In the genomic region with DNA sequence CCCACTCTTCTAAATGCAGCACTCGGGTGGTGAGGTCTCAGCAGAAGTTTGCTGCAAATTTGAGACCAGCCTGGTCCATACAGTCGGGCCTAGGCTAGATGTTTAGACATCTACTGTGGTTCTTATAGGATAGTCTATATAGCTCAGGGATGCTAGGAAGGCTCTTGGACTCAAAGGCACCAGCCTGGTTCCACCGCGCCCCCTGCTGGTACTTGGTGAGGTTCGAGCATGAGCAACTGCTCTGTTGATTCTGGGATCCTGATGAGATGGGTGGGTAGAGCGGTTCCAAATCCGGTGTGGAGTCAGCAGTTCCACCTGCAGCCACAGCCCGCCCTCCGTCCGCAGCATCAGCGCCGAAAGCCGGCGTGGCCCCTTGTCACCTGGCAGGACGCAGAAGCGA, we compare ENCODE assay signal across 9 mouse cellular contexts. TPM values are rescaled to one million over a fixed set of nuclear protein-coding genes. Genes with fewer than 3 reads are reported as not detected.
DNase-seq lines count a peak whose midpoint lies in the region; ATAC-seq and TF ChIP-seq lines count a peak whose summit lies in the region.
"Had no signal": no experiment of that assay in that cellular context is flagged by ENCODE, and none has a peak within 500 bp of the region (broad histone marks: within the 10 kb centered on the region; RNA-seq: fewer than 3 reads in every experiment).

No protein-coding gene starts in this region.

- DNase-seq in liver, result peak; percentile 79
- peak; percentile 45 for DNase-seq in c-Kit-positive CD71-positive TER-119-positive erythroid progenitor cells, embryonic 14.5 days (ENCODE audit: low spot score)
- peak; percentile 49 to 94 for DNase-seq in frontal cortex, adult 2 months (ENCODE audit: extremely low spot score in 1 of 2, low spot score in 1 of 2)
- DNase-seq in kidney, adult 8-10 months, result peak; percentile 51 to 87
- DNase-seq in limb, embryonic 11.5 days (ENCODE audit: low spot score), result peak; percentile 78

- H3K4me3 ChIP-seq in liver, embryonic 12.5 days, result no peak overlapping the region
- H3K4me3 ChIP-seq in limb, embryonic 11.5 days (ENCODE audit: low read depth, low read length), result no peak overlapping the region
- H3K4me3 ChIP-seq in neural tube, embryonic 15.5 days (replicated peaks), result no peak overlapping the region
- no peak overlapping the region; the same call in 1 of the 2 replicates for H3K4me3 ChIP-seq in testis, adult 2 months (ENCODE audit: control insufficient read depth, low read depth, low read length)
- H3K4me3 ChIP-seq: erythroblast, embryonic 14.5 days had no signal

- H3K9ac ChIP-seq in liver, embryonic 12.5 days, result no peak overlapping the region
- no peak overlapping the region for H3K9ac ChIP-seq in limb, embryonic 11.5 days (ENCODE audit: low read length)
- no peak overlapping the region for H3K9ac ChIP-seq in neural tube, embryonic 15.5 days (replicated peaks)

- H3K27me3 ChIP-seq in liver, embryonic 12.5 days (replicated peaks), result 0 out of 2 replicates have a peak, but pooled peaks cover 7% of the 10 kb centered on the region
- H3K27me3 ChIP-seq in limb, embryonic 11.5 days (ENCODE audit: control insufficient read depth, insufficient read depth, low read length), result no peaks in the 10 kb centered on the region
- H3K27me3 ChIP-seq in neural tube, embryonic 15.5 days (replicated peaks), result no peaks in the 10 kb centered on the region
- H3K27me3 ChIP-seq in testis, adult 2 months (ENCODE audit: control insufficient read depth, insufficient read depth, low read length), result no peaks in the 10 kb centered on the region

- 20% methylated on average over 16 of the region's 16 CpGs for WGBS in liver, embryonic 12.5 days (ENCODE audit: insufficient replicate concordance)
- 22% methylated on average over 16 of the region's 16 CpGs for WGBS in limb, embryonic 11.5 days
- 36% methylated on average over 16 of the region's 16 CpGs for WGBS in neural tube, embryonic 15.5 days

- H3K4me2 ChIP-seq in liver, embryonic 12.5 days, result no peak overlapping the region
- no peak overlapping the region for H3K4me2 ChIP-seq in limb, embryonic 11.5 days (ENCODE audit: low read depth, severe bottlenecking)
- H3K4me2 ChIP-seq in neural tube, embryonic 15.5 days, result peak overlapping the region; percentile 12; the same call in 1 of the 2 replicates

- no peak overlapping the region for H3K27ac ChIP-seq in liver, embryonic 12.5 days
- H3K27ac ChIP-seq in limb, embryonic 11.5 days (replicated peaks; ENCODE audit: low read depth, low read length), result no peak overlapping the region
- H3K27ac ChIP-seq in neural tube, embryonic 15.5 days (replicated peaks), result no peak overlapping the region
- H3K27ac ChIP-seq in testis, adult 2 months (ENCODE audit: control insufficient read depth, insufficient read depth, low read depth, low read length), result no peak overlapping the region

- H3K36me3 ChIP-seq in liver, embryonic 12.5 days, result no peaks in the 10 kb centered on the region
- H3K36me3 ChIP-seq in limb, embryonic 11.5 days (ENCODE audit: control insufficient read depth, insufficient read depth, low read length), result no peaks in the 10 kb centered on the region
- H3K36me3 ChIP-seq in neural tube, embryonic 15.5 days, result no peaks in the 10 kb centered on the region
- no peaks in the 10 kb centered on the region for H3K36me3 ChIP-seq in testis, adult 2 months (ENCODE audit: control insufficient read depth, insufficient read depth, low read length)

- no peak for TF ChIP-seq POLR2A in testis, adult 2 months (IDR thresholded peaks at IDR 0.05; ENCODE audit: control insufficient read depth, low read depth, low read length)

- no peak for ATAC-seq in liver, embryonic 12.5 days
- no peak for ATAC-seq in limb, embryonic 11.5 days (ENCODE audit: insufficient number of reproducible peaks, low FRiP score, low TSS enrichment, low read depth)
- no peak for ATAC-seq in neural tube, embryonic 15.5 days (ENCODE audit: low FRiP score)

- no peaks in the 10 kb centered on the region for H3K9me3 ChIP-seq in liver, embryonic 12.5 days (replicated peaks)
- no peaks in the 10 kb centered on the region for H3K9me3 ChIP-seq in limb, embryonic 11.5 days (ENCODE audit: control insufficient read depth, low read length)
- no peaks in the 10 kb centered on the region for H3K9me3 ChIP-seq in neural tube, embryonic 15.5 days (replicated peaks)

- TF ChIP-seq CTCF in testis, adult 2 months (IDR thresholded peaks at IDR 0.05; ENCODE audit: control insufficient read depth, insufficient read depth, insufficient replicate concordance, low read depth, low read length), result peak; percentile 77; the same call in 1 of the 2 replicates

- peaks cover 15% of the 10 kb centered on the region for H3K4me1 ChIP-seq in liver, embryonic 12.5 days
- no peaks in the 10 kb centered on the region for H3K4me1 ChIP-seq in limb, embryonic 11.5 days (ENCODE audit: control insufficient read depth, insufficient read depth, low read length)
- H3K4me1 ChIP-seq in neural tube, embryonic 15.5 days, result peaks cover 14% of the 10 kb centered on the region
- peaks cover 14% of the 10 kb centered on the region for H3K4me1 ChIP-seq in testis, adult 2 months (ENCODE audit: control insufficient read depth, insufficient read depth, low read length)

RNA-seq across cellular contexts. Expression of a gene that starts 4.2 kb away (rescaled TPM):
- polyA plus RNA-seq in liver, embryonic 12.5 days (2016; fragmentation: Nextera tagmentation; extraction: Ambion mirVana), result 5.2 and 5.4 TPM in 2 replicates
- polyA plus RNA-seq in frontal cortex, adult 2 months (2012; rRNA removed), result 36.3 and 42.6 TPM in 2 replicates
- polyA plus RNA-seq in limb, embryonic 11.5 days (2014; fragmentation: Nextera tagmentation; extraction: Ambion mirVana), result 2.7 and 4.1 TPM in 2 replicates
- 8.0 and 8.1 TPM in 2 replicates for polyA plus RNA-seq in neural tube, embryonic 15.5 days (2015; fragmentation: Nextera tagmentation; extraction: Ambion mirVana)
- polyA plus RNA-seq in testis, adult 2 months (2012; rRNA removed), result 7.8 and 8.0 TPM in 2 replicates

RNA-seq across cellular contexts. Expression of a gene that starts 14.2 kb away (rescaled TPM):
- polyA plus RNA-seq in liver, embryonic 12.5 days (2016; fragmentation: Nextera tagmentation; extraction: Ambion mirVana), result 7.0 and 7.7 TPM in 2 replicates
- 3.3 and 4.1 TPM in 2 replicates for polyA plus RNA-seq in frontal cortex, adult 2 months (2012; rRNA removed)
- 14.0 and 14.5 TPM in 2 replicates for polyA plus RNA-seq in limb, embryonic 11.5 days (2014; fragmentation: Nextera tagmentation; extraction: Ambion mirVana)
- 8.5 and 9.0 TPM in 2 replicates for polyA plus RNA-seq in neural tube, embryonic 15.5 days (2015; fragmentation: Nextera tagmentation; extraction: Ambion mirVana)
- 0.64 TPM in 2 replicates for polyA plus RNA-seq in testis, adult 2 months (2012; rRNA removed)

RNA-seq across cellular contexts. Expression of a gene that starts 34.3 kb away (rescaled TPM):
- polyA plus RNA-seq in liver, embryonic 12.5 days (2016; fragmentation: Nextera tagmentation; extraction: Ambion mirVana), result not detected in 2 replicates
- polyA plus RNA-seq in frontal cortex, adult 2 months (2012; rRNA removed), result 12.2 and 15.1 TPM in 2 replicates
- 0.09 TPM in 1 of 2 replicates, not detected in the other for polyA plus RNA-seq in limb, embryonic 11.5 days (2014; fragmentation: Nextera tagmentation; extraction: Ambion mirVana)
- polyA plus RNA-seq in neural tube, embryonic 15.5 days (2015; fragmentation: Nextera tagmentation; extraction: Ambion mirVana), result 0.09 TPM in 1 of 2 replicates, not detected in the other
- 0.77 and 1.1 TPM in 2 replicates for polyA plus RNA-seq in testis, adult 2 months (2012; rRNA removed)
- polyA plus RNA-seq: erythroblast, embryonic 14.5 days had no signal

RNA-seq across cellular contexts. Expression of a gene that starts 41.5 kb away (rescaled TPM):
- polyA plus RNA-seq in liver, embryonic 12.5 days (2016; fragmentation: Nextera tagmentation; extraction: Ambion mirVana), result 4.3 and 4.4 TPM in 2 replicates
- 11.7 and 12.7 TPM in 2 replicates for polyA plus RNA-seq in frontal cortex, adult 2 months (2012; rRNA removed)
- 15.5 TPM in 2 replicates for polyA plus RNA-seq in limb, embryonic 11.5 days (2014; fragmentation: Nextera tagmentation; extraction: Ambion mirVana)
- polyA plus RNA-seq in neural tube, embryonic 15.5 days (2015; fragmentation: Nextera tagmentation; extraction: Ambion mirVana), result 17.9 and 21.5 TPM in 2 replicates
- 1.1 and 1.3 TPM in 2 replicates for polyA plus RNA-seq in testis, adult 2 months (2012; rRNA removed)

RNA-seq across cellular contexts. Expression of a gene that starts 60.0 kb away (rescaled TPM):
- 1.8 and 2.8 TPM in 2 replicates for polyA plus RNA-seq in liver, embryonic 12.5 days (2016; fragmentation: Nextera tagmentation; extraction: Ambion mirVana)
- 5.7 TPM in 2 replicates for polyA plus RNA-seq in frontal cortex, adult 2 months (2012; rRNA removed)
- polyA plus RNA-seq in limb, embryonic 11.5 days (2014; fragmentation: Nextera tagmentation; extraction: Ambion mirVana), result 8.4 and 9.8 TPM in 2 replicates
- polyA plus RNA-seq in neural tube, embryonic 15.5 days (2015; fragmentation: Nextera tagmentation; extraction: Ambion mirVana), result 7.7 and 8.8 TPM in 2 replicates
- 0.30 TPM in 2 replicates for polyA plus RNA-seq in testis, adult 2 months (2012; rRNA removed)
